Mouse (Mus musculus): ENCODE results near the gene Bnip1.

GRCm38 (mm10) chr17:26834302-26834965, 53.6 kb downstream of the Bnip1 start:
- TF ChIP-seq POLR2A (IDR thresholded peaks at IDR 0.05; ENCODE audit: low read depth, low read length) (no peak), CTCF (conservative IDR thresholded peaks at IDR 0.05; ENCODE audit: insufficient read depth, insufficient read length, low read depth, low read length) (no peak)
